Mouse (Mus musculus): Measurements from ENCODE around the gene Ppp1r18. TPM values are rescaled to one million over a fixed set of nuclear protein-coding genes. Genes with fewer than 3 reads are reported as not detected.
"Not testable (repeated sequence)": the region's sequence is repeated elsewhere in the genome, so short reads cannot be mapped to it uniquely, and the experiment has no call there.

The Ppp1r18 gene
- total RNA-seq, 2 experiments from 2014 or later, result 40.7 to 46.6 TPM

DNA sequence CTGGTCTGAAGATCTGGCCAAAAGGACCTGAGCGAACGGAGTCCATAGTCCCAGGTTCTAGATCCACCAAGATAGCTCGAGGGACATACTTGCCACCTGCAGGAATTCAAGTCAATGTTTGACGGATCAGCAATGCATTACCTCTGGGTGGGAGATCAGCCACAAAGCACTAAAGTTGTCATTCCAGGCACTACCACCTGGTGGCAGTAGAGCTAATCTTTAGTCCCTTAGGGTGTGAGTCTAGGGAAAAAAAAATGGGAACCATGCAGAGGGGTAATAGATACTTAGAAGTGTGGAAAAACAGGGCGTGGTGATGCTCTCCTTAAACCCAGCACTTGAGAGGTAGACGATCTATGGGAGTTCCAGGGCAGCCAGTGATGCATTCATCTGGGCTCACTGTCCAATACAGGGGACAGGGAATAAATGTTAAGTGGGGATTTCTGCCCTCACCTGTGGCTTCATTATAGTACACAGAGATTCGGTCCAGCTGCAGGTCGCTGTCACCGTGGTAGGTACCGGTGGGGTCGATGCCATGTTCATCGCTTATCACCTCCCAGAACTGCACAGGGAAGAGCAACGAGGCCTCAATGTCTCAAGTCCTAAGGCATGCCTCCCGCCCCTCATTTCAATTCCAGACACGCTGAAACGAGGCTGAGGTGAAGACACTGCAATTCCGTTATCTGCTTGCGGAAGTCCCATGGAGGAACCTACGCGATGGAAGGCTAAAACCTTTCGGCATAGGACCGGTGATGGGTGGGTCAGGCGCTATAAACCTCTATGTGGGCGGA lies 29.0 kb upstream of the Ppp1r18 start:
- peak; percentile 48 to 55 for DNase-seq (ENCODE audit: low spot score in 2 of 2)

GRCm38 (mm10) chr17:35836991-35837422 lies 28.4 kb upstream of the Ppp1r18 start:
- DNase-seq (ENCODE audit: low spot score in 2 of 2), result peak; percentile 67 to 73

- DNase-seq (ENCODE audit: low spot score in 2 of 2), result no peak
Observed at GRCm38 (mm10) chr17:35837487-35837886, 27.9 kb upstream of the Ppp1r18 start.

DNA sequence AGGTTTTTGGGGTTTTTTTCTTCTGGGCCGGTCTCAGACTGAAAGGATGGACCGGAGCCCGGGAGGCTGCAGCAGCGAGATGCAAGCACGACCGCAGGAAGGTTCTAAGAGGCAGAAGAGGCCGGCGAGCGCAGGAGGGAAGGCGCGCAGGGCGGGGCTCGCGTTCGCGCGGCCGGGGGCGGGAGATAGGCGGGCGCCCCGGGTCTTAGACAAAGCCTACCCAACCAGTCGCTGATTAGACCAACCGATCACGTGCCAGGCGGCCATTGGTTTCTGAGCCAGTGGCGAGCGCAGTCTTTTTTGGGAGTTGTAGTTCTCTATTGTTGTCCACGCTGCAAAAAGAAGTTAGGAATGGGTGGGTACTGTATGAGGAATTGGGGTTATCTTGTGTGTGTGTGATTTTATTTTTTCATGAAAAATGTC lies 27.3 kb upstream of the Ppp1r18 start, which contains the start of gene Tubb5:
Tubb5 (minus strand) TSS at position 185 of the 423 bp plus-strand sequence.
- DNase-seq (ENCODE audit: low spot score in 2 of 2), result peak; percentile 83 to 88

DNA sequence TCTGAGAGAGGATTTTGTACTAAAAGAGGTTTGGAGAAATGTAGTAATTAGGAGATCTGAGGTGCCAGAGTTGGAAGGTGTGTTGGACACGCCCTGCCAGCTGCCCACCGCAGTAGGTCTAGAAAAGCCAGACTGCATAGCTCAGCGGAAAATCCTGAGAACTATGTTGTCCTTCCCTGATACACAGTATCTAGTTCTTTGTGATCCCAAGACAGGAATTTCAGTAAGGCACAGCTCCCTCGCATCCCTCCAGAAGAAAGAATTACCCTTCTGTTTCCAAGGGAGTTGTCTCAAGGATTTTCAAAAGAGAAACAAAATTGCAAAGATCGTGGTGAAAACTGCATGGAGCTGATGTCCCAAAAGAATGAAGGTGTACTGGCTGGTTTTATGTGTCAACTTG lies 26.8 kb upstream of the Ppp1r18 start:
- DNase-seq (ENCODE audit: low spot score in 2 of 2), result no peak

DNA sequence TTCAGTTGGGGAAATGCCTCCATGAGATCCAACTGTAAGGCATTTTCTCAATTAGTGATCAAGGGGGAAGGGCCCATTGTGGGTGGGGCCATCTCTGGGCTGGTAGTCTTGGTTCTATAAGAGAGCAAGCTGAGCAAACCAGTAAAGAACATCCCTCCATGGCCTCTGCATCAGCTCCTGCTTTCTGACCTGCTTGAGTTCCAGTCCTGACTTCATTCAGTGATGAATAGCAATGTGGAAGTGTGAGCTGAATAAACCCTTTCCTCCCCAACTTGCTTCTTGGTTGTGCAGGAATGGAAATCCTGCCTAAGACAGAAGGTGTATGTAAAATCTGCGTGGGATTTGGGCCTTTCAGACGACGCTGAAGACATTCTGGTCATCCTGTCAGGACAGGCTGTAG lies 26.4 kb upstream of the Ppp1r18 start:
- not testable (repeated sequence) for DNase-seq (ENCODE audit: low spot score in 2 of 2)

DNA sequence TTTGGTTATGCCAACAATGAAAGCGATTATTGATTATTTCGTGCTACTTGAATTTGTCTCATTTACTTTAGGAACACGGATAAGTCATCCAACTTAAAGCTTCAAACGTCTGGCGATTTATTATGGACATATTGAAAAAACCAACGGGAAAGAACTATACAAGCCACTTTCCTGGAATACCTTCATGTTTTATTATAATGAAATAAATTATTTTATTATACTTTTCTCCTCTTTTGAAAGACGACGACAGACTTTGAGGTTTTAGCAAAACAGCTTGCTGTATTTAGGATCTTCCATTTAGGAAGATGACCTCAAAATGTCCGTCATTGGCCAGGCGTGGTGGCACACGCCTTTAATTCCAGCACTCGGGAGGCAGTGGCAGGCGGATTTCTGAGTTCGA lies 24.8 kb upstream of the Ppp1r18 start:
- no peak for DNase-seq (ENCODE audit: low spot score in 2 of 2)

GRCm38 (mm10) chr17:35841076-35841950 lies 24.1 kb upstream of the Ppp1r18 start, which contains the start of gene Mdc1:
Gene Mdc1 (plus strand): TSS chr17:35841515.
- DNase-seq (ENCODE audit: low spot score in 2 of 2), result peak; percentile 86 to 98

- DNase-seq (ENCODE audit: low spot score in 2 of 2), result no peak
Observed at GRCm38 (mm10) chr17:35842006-35842405, 23.4 kb upstream of the Ppp1r18 start.

- DNase-seq (ENCODE audit: low spot score in 2 of 2), result no peak
Observed at GRCm38 (mm10) chr17:35843514-35843913, 21.9 kb upstream of the Ppp1r18 start.

DNA sequence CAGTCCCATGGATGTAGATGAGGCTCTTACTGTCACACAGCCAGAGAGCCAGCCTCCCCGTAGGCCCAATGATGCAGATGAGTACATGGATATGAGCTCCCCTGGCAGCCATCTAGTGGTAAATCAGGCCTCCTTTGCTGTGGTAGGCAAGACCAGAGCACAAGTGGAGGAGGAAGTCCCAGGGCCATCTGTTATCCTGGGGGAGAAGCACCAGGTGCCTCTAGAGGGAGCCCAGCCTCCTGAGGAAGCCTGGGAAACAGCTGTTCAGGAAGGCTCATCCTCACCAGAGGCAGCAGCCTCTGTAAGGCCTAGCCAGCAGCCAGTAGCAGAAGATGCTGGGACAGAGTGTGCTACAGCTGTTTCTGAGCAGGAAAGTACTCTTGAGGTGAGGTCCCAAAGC lies 17.3 kb upstream of the Ppp1r18 start:
- no peak for DNase-seq (ENCODE audit: low spot score in 2 of 2)

DNA sequence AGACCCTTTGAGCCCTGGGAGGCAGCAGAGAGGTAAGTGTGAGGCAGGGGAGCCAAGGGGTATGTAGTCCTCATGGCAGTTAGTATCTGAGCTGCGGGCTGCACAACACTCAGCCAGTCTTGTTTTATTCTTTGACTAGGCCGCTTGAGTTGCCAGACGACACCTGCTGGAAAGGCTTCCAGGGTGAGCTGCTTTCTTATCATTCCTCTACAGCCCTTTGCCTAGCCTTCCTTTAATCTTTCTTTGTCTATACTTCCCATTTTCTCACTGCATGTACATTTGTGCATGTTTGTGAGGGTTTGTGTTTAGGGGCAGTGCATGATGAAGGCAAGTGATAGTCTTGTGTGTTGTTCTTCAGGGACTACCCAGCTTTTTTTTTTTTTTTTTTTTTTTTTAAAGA lies 14.4 kb upstream of the Ppp1r18 start:
- no peak for DNase-seq (ENCODE audit: low spot score in 2 of 2)

GRCm38 (mm10) chr17:35859371-35859770 lies 6.0 kb upstream of the Ppp1r18 start:
- no peak for DNase-seq (ENCODE audit: low spot score in 2 of 2)

- no peak for DNase-seq (ENCODE audit: low spot score in 2 of 2)
Observed at GRCm38 (mm10) chr17:35859835-35860234, 5.6 kb upstream of the Ppp1r18 start.

- DNase-seq (ENCODE audit: low spot score in 2 of 2), result no peak
Observed at GRCm38 (mm10) chr17:35860831-35861197, 4.6 kb upstream of the Ppp1r18 start.

DNA sequence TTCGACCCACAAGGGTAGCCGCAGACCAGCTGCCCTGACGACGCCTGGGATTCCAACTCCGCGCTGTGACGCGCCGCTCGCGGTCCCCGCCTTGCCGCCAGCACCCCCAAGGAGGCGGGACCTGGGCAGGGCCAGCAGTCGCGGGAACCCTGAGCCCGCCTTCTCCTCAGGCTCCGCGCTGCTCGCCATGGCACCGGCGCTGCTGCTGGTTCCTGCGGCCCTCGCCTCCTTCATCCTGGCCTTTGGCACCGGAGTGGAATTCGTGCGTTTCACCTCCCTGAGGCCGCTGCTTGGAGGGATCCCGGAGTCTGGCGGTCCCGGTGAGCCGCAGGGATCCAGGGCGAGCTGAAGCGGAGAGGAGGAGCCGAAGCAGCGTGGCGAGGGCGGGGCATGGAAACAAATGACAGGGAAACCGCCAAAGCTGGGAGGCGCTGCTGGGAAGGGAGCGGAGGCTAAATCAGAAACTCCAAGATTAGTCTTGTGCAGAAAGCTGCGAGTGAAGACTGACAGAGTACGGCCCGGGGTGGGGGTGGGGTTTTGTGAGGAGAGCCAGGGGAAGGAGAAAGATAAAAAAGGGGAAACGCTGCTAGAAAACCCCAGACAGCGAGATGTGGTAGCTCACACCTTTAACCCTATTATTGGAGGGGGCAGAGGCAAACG lies 4.1 kb upstream of the Ppp1r18 start, which contains the start of gene Nrm:
Nrm (plus strand) TSS at position 121 of the 660 bp plus-strand sequence.
- peak; percentile 74 to 85 for DNase-seq (ENCODE audit: low spot score in 2 of 2)

GRCm38 (mm10) chr17:35864832-35865353 lies 500 bp upstream of the Ppp1r18 start:
- DNase-seq (ENCODE audit: low spot score in 2 of 2), result no peak

GRCm38 (mm10) chr17:35866281-35866831 lies 963 bp downstream of the Ppp1r18 start:
- DNase-seq (ENCODE audit: low spot score in 2 of 2), result peak in 1 of 2 experiments; percentile 51

GRCm38 (mm10) chr17:35866911-35867890 lies 1.8 kb downstream of the Ppp1r18 start:
- no peak for DNase-seq (ENCODE audit: low spot score in 2 of 2)

Data from adrenal gland, postnatal 4 days (tissue).